15 mouse cellular contexts compared by ENCODE assay signal in genomic region chr3:19447733-19448132, GRCm38 (mm10).
DNase-seq lines count a peak whose midpoint lies in the region; ATAC-seq lines count a peak whose summit lies in the region.
"Had no signal": no experiment of that assay in that cellular context is flagged by ENCODE, and none has a peak within 500 bp of the region (broad histone marks: within the 10 kb centered on the region; RNA-seq: fewer than 3 reads in every experiment).

No protein-coding gene starts in this region.

- DNase-seq in 416B (ENCODE audit: low read depth), result peak; percentile 73
- DNase-seq in NIH3T3 (ENCODE audit: low read depth), result peak; percentile 62
- peak; percentile 54 for DNase-seq in lung, postnatal 14 days
- DNase-seq in gastrocnemius, postnatal 14 days, result no peak
- DNase-seq: cerebellum, adult 9-11 months; midbrain, embryonic 14.5 days had no signal

- 60% methylated on average over 1 of the region's 1 CpGs for WGBS in intestine, embryonic 15.5 days
- 76% methylated on average over 1 of the region's 1 CpGs for WGBS in forebrain, embryonic 12.5 days

- no peak overlapping the region for H3K9ac ChIP-seq in intestine, embryonic 15.5 days
- H3K9ac ChIP-seq in forebrain, embryonic 12.5 days, result no peak overlapping the region
- H3K9ac ChIP-seq: embryonic facial prominence, embryonic 13.5 days; forebrain, embryonic 15.5 days; hindbrain, embryonic 13.5 days; limb, embryonic 13.5 days had no signal

- no peaks in the 10 kb centered on the region for H3K27me3 ChIP-seq in intestine, embryonic 15.5 days (replicated peaks)
- H3K27me3 ChIP-seq in forebrain, embryonic 12.5 days, result no peaks in the 10 kb centered on the region
- H3K27me3 ChIP-seq: embryonic facial prominence, embryonic 13.5 days; forebrain, embryonic 15.5 days; hindbrain, embryonic 13.5 days; limb, embryonic 13.5 days had no signal

- H3K4me1 ChIP-seq in intestine, embryonic 15.5 days (replicated peaks), result no peaks in the 10 kb centered on the region
- H3K4me1 ChIP-seq in forebrain, embryonic 12.5 days, result no peaks in the 10 kb centered on the region
- H3K4me1 ChIP-seq: embryonic facial prominence, embryonic 13.5 days; forebrain, embryonic 15.5 days; heart, embryonic 10.5 days; hindbrain, embryonic 13.5 days; limb, embryonic 13.5 days had no signal

- peak; percentile 90 for ATAC-seq in intestine, embryonic 15.5 days
- no peak for ATAC-seq in forebrain, embryonic 12.5 days (ENCODE audit: low FRiP score)
- no peak for ATAC-seq in cerebellum, adult (ENCODE audit: insufficient number of reproducible peaks, low FRiP score, low TSS enrichment)
- ATAC-seq: activated CD4-positive, CD25-positive, alpha-beta regulatory T cell, adult 4 months; forebrain, embryonic 15.5 days had no signal

- no peak overlapping the region for H3K27ac ChIP-seq in intestine, embryonic 15.5 days
- H3K27ac ChIP-seq in forebrain, embryonic 12.5 days, result no peak overlapping the region
- H3K27ac ChIP-seq: embryonic facial prominence, embryonic 13.5 days; forebrain, embryonic 15.5 days; heart, embryonic 10.5 days; hindbrain, embryonic 13.5 days; limb, embryonic 13.5 days had no signal

- intact Hi-C loops in gastrocnemius, postnatal 14 days (cut with DNase I; ENCODE audit: low total_unique reads), result no loop called here

- H3K4me2 ChIP-seq in intestine, embryonic 15.5 days (replicated peaks), result no peak overlapping the region
- no peak overlapping the region for H3K4me2 ChIP-seq in forebrain, embryonic 12.5 days
- H3K4me2 ChIP-seq: embryonic facial prominence, embryonic 13.5 days; forebrain, embryonic 15.5 days; hindbrain, embryonic 13.5 days; limb, embryonic 13.5 days had no signal

- no peak overlapping the region for H3K4me3 ChIP-seq in intestine, embryonic 15.5 days (replicated peaks)
- no peak overlapping the region for H3K4me3 ChIP-seq in forebrain, embryonic 12.5 days (replicated peaks)
- H3K4me3 ChIP-seq: embryonic facial prominence, embryonic 13.5 days; forebrain, embryonic 15.5 days; heart, embryonic 10.5 days; hindbrain, embryonic 13.5 days; limb, embryonic 13.5 days had no signal

- H3K9me3 ChIP-seq in intestine, embryonic 15.5 days, result no peaks in the 10 kb centered on the region
- H3K9me3 ChIP-seq in forebrain, embryonic 12.5 days, result no peaks in the 10 kb centered on the region
- H3K9me3 ChIP-seq: embryonic facial prominence, embryonic 13.5 days; forebrain, embryonic 15.5 days; heart, embryonic 10.5 days; hindbrain, embryonic 13.5 days; limb, embryonic 13.5 days had no signal

- H3K36me3 ChIP-seq in intestine, embryonic 15.5 days, result no peaks in the 10 kb centered on the region
- no peaks in the 10 kb centered on the region for H3K36me3 ChIP-seq in forebrain, embryonic 12.5 days (replicated peaks)
- H3K36me3 ChIP-seq: embryonic facial prominence, embryonic 13.5 days; forebrain, embryonic 15.5 days; heart, embryonic 10.5 days; hindbrain, embryonic 13.5 days; limb, embryonic 13.5 days had no signal
